Comparison of ENCODE assay signal across 7 mouse cellular contexts in genomic region chr6:145275586-145276219, GRCm38 (mm10). TPM values are rescaled to one million over a fixed set of nuclear protein-coding genes. Genes with fewer than 3 reads are reported as not detected.
A peak's percentile ranks its signal among the peaks of the same experiment; 100 is the strongest.
DNase-seq lines count a peak whose midpoint lies in the region; ATAC-seq and TF ChIP-seq lines count a peak whose summit lies in the region.

No protein-coding gene starts in this region.

- 51% methylated on average over 6 of the region's 6 CpGs for WGBS in forebrain, embryonic 11.5 days
- 38% methylated on average over 6 of the region's 6 CpGs for WGBS in liver, embryonic 13.5 days (ENCODE audit: insufficient replicate concordance)

- ATAC-seq in forebrain, embryonic 11.5 days (replicated peaks; ENCODE audit: low FRiP score) = no peak
- ATAC-seq in liver, embryonic 13.5 days (ENCODE audit: low read depth) = no peak

- no peak for TF ChIP-seq POLR2A in testis, adult 2 months (IDR thresholded peaks at IDR 0.05; ENCODE audit: control insufficient read depth, low read depth, low read length)

- H3K9me3 ChIP-seq in forebrain, embryonic 11.5 days (ENCODE audit: control insufficient read depth, low read length) = no peaks in the 10 kb centered on the region
- H3K9me3 ChIP-seq in liver, embryonic 13.5 days (replicated peaks) = no peaks in the 10 kb centered on the region

- peaks cover 11% of the 10 kb centered on the region for H3K4me1 ChIP-seq in testis, adult 2 months (ENCODE audit: control insufficient read depth, insufficient read depth, low read length)
- H3K4me1 ChIP-seq in forebrain, embryonic 11.5 days (replicated peaks; ENCODE audit: control insufficient read depth, insufficient read depth, low read length) = peaks cover 6% of the 10 kb centered on the region; the same call in 1 of the 2 replicates
- peaks cover 31% of the 10 kb centered on the region for H3K4me1 ChIP-seq in liver, embryonic 13.5 days (replicated peaks)

- no peak for TF ChIP-seq CTCF in testis, adult 2 months (IDR thresholded peaks at IDR 0.05; ENCODE audit: control insufficient read depth, insufficient read depth, insufficient replicate concordance, low read depth, low read length)

- peak overlapping the region; percentile 42; the same call in 1 of the 2 replicates for H3K4me2 ChIP-seq in forebrain, embryonic 11.5 days (ENCODE audit: low read depth, low read length, severe bottlenecking)
- peak overlapping the region; percentile 68 for H3K4me2 ChIP-seq in liver, embryonic 13.5 days

- H3K9ac ChIP-seq in forebrain, embryonic 11.5 days (ENCODE audit: low read length) = peak overlapping the region; percentile 6; the same call in 1 of the 2 replicates
- peak overlapping the region; percentile 59; the same call in 1 of the 2 replicates for H3K9ac ChIP-seq in liver, embryonic 13.5 days

- DNase-seq in testis, postnatal 14 days (ENCODE audit: low spot score) = no peak
- no peak for DNase-seq in forebrain, embryonic 11.5 days (ENCODE audit: low spot score)
- no peak for DNase-seq in liver, embryonic 13.5 days
- DNase-seq in frontal cortex, postnatal 10 days (ENCODE audit: low spot score in 2 of 2) = no peak
- DNase-seq in MN1 (ENCODE audit: low spot score) = no peak
- no peak for DNase-seq in embryo, embryonic 10.5 days (ENCODE audit: low spot score)

- H3K4me3 ChIP-seq in testis, adult 2 months (ENCODE audit: control insufficient read depth, low read depth, low read length) = peak overlapping the region; percentile 73
- H3K4me3 ChIP-seq in forebrain, embryonic 11.5 days (ENCODE audit: low read depth, low read length) = peak overlapping the region; percentile 6; the same call in 1 of the 2 replicates
- peak overlapping the region; percentile 43 for H3K4me3 ChIP-seq in liver, embryonic 13.5 days (replicated peaks)

- H3K27ac ChIP-seq in testis, adult 2 months (ENCODE audit: control insufficient read depth, insufficient read depth, low read depth, low read length) = no peak overlapping the region
- H3K27ac ChIP-seq in forebrain, embryonic 11.5 days (ENCODE audit: low read depth, low read length) = no peak overlapping the region
- peak overlapping the region; percentile 63; the same call in 1 of the 2 replicates for H3K27ac ChIP-seq in liver, embryonic 13.5 days

- H3K36me3 ChIP-seq in testis, adult 2 months (ENCODE audit: control insufficient read depth, insufficient read depth, low read length) = no peaks in the 10 kb centered on the region
- H3K36me3 ChIP-seq in forebrain, embryonic 11.5 days (ENCODE audit: control insufficient read depth, insufficient read depth, low read length) = no peaks in the 10 kb centered on the region
- no peaks in the 10 kb centered on the region for H3K36me3 ChIP-seq in liver, embryonic 13.5 days

- H3K27me3 ChIP-seq in testis, adult 2 months (ENCODE audit: control insufficient read depth, insufficient read depth, low read length) = no peaks in the 10 kb centered on the region
- H3K27me3 ChIP-seq in forebrain, embryonic 11.5 days (ENCODE audit: control insufficient read depth, insufficient read depth, low read length) = no peaks in the 10 kb centered on the region
- H3K27me3 ChIP-seq in liver, embryonic 13.5 days = no peaks in the 10 kb centered on the region

RNA-seq across cellular contexts. Expression of gene Kras, which starts 25.7 kb away (rescaled TPM):
- 8.0 and 8.9 TPM in 2 replicates for polyA plus RNA-seq in testis, adult 2 months (2012; rRNA removed)
- polyA plus RNA-seq in forebrain, embryonic 11.5 days (2014; fragmentation: Nextera tagmentation; extraction: Ambion mirVana) = 134 and 144 TPM in 2 replicates
- 55.0 and 64.1 TPM in 2 replicates for polyA plus RNA-seq in liver, embryonic 13.5 days (2015; fragmentation: Nextera tagmentation; extraction: Ambion mirVana)

Comparison
In these comparisons a context has a peak if more than half of its experiments do, and no peak if none do; other contexts are left out.
1. H3K4me3 ChIP-seq: peak in every context shown above with its lines; median percentile 73 in testis, adult 2 months; 43 in liver, embryonic 13.5 days; 6 in forebrain, embryonic 11.5 days.